Mouse (Mus musculus) megakaryocyte, embryonic 14.5 days (primary cell): Measurements from ENCODE around the gene 9330161L09Rik.

Experiments used
- FLI1 ChIP-seq: IDR thresholded peaks from 2 replicates; pipeline ENCODE4 v1.6.1; 2012; ENCODE audit warnings: low read length, inconsistent platforms, mixed read lengths
- GATA1 ChIP-seq: IDR thresholded peaks from 3 replicates; pipeline ENCODE4 v1.6.1; 2012; ENCODE audit warnings: mixed read lengths, low read length, inconsistent platforms, borderline replicate concordance

GRCm38 (mm10) chr12:103408144-103408543 lies 524 bp upstream of the 9330161L09Rik start:
- TF ChIP-seq GATA1 (no peak), FLI1 (no peak)
